Mouse (Mus musculus) retina, postnatal 7 days (tissue): ENCODE results near the gene Clec4a3.
"Not testable (repeated sequence)": the region's sequence is repeated elsewhere in the genome, so short reads cannot be mapped to it uniquely, and the experiment has no call there.

Experiments
- DNase-seq: peaks from one replicate; pipeline ENCODE4 v3.0.0-alpha.2; 2012; ENCODE audit warnings: low read depth, low spot score

Clec4a3 gene

DNA sequence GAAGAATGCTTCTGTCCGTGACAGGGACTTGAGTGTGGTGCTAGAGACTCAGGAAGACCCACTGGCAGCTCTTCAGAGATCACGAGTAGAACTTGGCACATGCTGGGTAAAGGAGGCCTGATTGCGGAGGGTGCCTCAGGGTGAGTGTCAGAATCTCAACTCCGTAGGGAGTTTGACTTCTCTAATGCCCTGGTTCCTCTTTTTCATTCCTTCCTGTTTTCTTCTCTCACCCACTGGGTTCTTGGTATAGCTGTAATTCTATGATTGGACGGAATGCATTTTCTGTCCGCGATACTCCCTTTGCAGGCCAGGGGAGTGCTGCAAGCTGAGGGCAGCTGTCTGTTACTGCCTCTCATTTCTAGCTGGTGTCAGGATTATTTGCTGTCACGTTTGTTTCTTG is at the start of gene Clec4a3:
Gene Clec4a3, plus strand, starts transcription at position 115 of the 400 bp plus-strand sequence.
- no peak for DNase-seq

DNA sequence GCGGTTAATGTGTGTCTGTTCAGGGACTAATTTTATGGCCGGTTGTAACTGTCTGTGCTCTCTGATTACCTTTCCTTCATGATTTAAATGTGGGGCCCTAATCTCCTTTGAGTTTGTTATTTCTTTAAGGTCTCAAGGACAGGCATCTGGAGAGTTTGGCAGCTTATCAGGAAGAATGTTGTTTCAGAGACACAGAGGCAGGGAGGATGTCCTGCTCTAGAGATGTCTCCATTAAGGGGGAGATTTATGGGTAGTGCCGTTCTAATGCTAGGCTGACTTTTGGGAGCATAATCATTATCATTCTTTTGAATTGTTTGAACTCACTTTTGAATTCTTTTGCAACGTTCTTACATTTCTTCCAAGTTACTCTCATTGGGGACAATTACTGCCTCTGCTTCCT is 32.4 kb upstream of the Clec4a3 start:
- DNase-seq: no peak

DNA sequence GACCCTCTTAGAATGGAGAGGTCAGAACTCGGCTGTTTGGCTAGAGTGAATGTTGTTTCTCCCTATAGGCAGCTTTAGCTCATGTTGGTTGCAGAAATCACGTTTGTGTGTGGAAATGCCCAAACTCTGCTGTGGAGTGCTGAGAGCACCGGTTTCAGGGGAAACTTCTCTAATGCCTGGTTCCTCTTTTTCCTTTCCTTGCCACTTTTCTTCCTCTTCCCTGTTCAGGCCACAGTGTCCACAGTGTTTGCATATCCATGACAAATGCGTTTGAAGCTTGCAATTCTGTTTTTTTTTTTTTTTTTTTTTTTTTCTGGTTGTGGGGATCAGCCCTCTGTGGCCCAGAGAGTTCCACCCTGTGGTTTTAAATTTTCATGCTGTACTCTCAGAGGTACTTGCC is 30.9 kb upstream of the Clec4a3 start, which contains the start of gene Clec4a1:
Gene Clec4a1, plus strand, starts transcription at position 398 of the 400 bp plus-strand sequence.
- DNase-seq: no peak

DNA sequence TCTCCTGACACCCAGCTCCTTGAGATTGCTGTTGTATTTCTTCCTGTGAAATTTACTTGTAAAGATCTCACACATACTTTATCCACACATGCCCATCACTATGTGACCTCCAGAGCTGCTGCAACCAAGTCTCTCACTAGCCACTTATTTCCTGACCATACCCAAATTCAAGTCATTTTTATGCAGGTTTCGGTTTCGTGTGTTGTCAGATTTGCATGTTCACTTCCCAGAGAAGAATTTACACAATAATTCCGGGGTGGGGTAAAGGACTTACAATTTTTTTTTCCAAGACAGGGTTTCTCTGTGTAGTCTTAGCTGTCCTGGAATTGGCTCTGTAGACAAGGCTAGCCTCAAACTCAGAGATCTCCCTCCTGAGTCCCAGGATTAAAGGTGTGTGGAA is 17.5 kb upstream of the Clec4a3 start:
- no peak for DNase-seq

DNA sequence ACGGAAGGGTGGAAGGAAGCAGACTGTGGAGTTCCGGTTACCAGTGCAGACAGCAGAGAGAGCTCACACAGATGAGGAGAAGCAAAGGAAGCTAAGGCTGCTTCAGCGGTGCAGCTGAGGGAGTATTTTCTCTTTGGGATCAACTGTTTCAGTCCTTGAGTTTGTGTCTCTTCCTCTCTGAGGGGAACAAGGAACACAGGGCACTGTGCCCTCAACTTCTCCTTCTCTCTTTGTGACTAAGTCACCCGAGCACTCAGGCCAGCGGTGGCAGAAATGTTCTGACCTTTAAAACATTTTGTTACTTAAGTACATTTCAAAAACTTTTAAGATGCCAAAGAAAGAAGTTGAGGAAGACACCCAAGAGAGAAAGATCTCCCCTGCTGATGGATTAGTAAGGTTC is 12.7 kb upstream of the Clec4a3 start:
- no peak for DNase-seq

DNA sequence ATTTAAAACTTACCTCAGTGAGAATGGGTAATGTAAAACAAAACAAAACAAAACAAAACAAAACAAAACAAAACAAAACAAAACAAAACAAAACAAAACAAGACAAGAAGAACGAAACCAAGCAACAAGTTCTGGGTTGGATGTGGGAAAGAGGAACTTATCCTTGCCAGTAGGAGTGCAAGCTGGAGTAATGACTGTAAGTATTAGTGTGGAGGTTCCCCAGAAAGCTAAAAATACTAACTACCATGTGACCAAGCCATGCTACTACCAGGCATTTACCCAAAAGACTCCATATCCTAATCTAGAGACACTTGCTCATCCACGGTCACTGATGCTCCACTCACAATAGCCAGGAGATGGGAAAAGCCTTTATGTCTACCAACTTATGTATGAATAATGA is 5.6 kb upstream of the Clec4a3 start:
- no peak for DNase-seq

DNA sequence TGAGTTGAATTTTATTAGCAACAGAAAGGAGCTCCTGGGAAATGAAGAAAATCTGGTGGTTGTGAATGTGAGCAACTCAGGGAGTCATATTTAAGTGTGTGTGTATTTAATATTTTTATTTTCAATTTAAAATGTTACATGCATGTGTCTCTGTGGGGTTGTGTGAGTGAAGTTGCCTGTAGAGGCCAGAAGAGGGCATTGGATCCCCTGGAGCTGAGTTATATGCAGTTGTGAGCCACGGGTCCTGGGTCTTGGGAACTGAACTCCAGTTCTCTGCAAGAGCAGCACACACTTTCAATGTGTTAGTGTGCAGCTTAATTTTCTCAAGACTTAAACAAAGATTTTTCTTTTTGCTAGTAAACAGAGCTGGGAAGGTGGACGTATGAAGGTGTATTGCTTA is 12.2 kb downstream of the Clec4a3 start:
- no peak for DNase-seq

DNA sequence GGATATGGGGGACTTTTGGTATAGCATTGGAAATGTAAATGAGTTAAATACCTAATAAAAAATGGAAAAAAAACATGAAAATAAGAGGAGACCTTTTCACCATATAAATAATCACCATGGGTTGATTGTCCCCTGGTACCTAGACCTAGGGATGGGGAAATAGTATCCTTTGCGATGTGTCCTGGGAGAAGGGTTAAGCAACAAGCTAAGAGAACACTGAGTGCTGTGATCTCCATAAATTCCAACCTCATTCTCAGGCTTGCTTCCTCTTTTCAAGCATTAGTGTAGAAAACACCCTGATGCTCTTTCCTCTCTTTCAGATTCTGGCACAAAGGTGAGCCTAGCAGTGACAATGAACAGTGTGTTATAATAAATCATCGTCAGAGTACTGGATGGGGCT is 16.7 kb downstream of the Clec4a3 start:
- DNase-seq: no peak

DNA sequence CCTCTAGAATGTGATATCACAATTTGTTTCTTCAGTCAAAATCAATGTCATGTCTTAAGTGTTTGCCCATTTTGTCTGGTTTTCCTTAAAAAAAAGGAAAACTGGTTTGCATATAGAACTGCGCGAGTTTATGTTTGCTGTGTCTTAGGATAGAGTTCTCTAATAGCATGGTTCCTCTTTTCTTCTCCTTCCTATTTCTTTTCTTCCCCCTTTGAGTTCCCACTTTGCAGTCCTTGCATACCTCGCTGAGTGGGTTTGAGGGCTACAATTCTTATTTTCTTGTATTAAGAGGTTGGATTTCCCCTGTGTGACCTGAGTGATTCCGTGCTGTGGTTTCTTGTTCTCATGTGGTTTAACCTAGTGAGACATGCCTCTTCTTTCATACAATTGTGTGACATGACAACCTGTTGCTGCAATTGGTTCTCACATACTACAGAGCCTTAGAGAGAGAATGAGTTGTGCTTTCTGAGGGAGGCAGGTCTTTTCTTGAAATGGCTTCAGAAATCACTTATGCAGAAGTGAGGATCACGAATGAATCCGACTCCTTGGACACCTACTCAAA is 37.6 kb downstream of the Clec4a3 start, which contains the start of gene Clec4a4:
Gene Clec4a4, plus strand, starts transcription at position 492 of the 562 bp plus-strand sequence.
- no peak for DNase-seq

DNA sequence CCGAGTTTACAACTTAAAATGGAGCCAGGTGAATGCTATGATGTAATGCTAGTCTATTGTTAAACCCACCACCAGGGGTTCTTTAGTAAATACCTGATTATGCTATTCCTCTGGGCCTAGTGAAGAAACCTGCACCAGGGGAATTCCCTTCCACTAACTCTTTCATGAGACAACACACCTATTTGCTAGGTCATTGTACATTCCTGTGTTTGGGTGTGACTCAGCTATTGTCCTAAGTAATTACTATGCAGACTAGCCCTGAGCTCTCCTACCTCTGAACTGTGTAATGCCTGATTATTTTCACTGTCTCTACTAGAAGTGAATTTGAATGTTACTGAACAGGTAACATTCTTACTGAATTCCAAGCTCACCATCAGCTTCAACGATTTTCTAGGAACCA is 52.4 kb downstream of the Clec4a3 start:
- not testable (repeated sequence) for DNase-seq

DNA sequence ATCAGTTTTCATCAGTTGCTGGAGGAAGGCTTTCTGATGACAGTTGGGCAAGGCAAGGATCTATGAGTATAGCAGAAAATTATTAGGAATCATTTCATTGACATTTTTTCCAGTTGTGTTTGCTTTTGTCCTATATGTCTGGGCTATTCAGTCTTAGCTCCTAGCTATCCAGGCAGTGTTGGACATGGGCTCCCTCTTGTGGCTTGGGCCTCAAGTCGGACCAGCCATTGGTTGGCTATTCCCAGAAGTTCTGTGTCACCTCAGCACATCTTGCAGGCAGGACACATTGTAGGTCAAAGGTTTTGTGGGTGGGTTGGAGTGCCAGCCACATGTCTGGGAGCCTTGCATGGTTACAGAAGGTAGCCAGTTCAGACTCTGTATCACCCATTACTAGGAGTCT is 53.3 kb downstream of the Clec4a3 start:
- no peak for DNase-seq
